In genomic region chr11:98075195-98075808, GRCm38 (mm10) we compare ENCODE assay signal across 8 mouse cellular contexts. TPM values are rescaled to one million over a fixed set of nuclear protein-coding genes. Genes with fewer than 3 reads are reported as not detected.
DNase-seq lines count a peak whose midpoint lies in the region; ATAC-seq lines count a peak whose summit lies in the region.

No protein-coding gene starts in this region.

- peak; percentile 73 for ATAC-seq in hindbrain, embryonic 16.5 days
- peak; percentile 69; the same call in 1 of the 2 replicates for ATAC-seq in megakaryocyte, adult 5-6 weeks (ENCODE audit: poor library complexity, severe bottlenecking)

- H3K27ac ChIP-seq in hindbrain, embryonic 16.5 days (ENCODE audit: low read depth, low read length): no peak overlapping the region

- H3K4me3 ChIP-seq in hindbrain, embryonic 16.5 days (ENCODE audit: low read length): no peak overlapping the region; the same call in 1 of the 2 replicates

- peak overlapping the region; percentile 38 for H3K4me2 ChIP-seq in hindbrain, embryonic 16.5 days (ENCODE audit: low read length)

- H3K27me3 ChIP-seq in hindbrain, embryonic 16.5 days (replicated peaks; ENCODE audit: control insufficient read depth, insufficient read depth, low read length): no peaks in the 10 kb centered on the region

- 17% methylated on average over 13 of the region's 13 CpGs for WGBS in hindbrain, embryonic 16.5 days

- H3K9me3 ChIP-seq in hindbrain, embryonic 16.5 days (ENCODE audit: control insufficient read depth, low read length): no peaks in the 10 kb centered on the region

- H3K36me3 ChIP-seq in hindbrain, embryonic 16.5 days (ENCODE audit: control insufficient read depth, insufficient read depth, low read length): no peaks in the 10 kb centered on the region

- peak overlapping the region; percentile 11; the same call in 1 of the 2 replicates for H3K9ac ChIP-seq in hindbrain, embryonic 16.5 days (ENCODE audit: low read depth, low read length)

- DNase-seq in R1 (ENCODE audit: low read depth, low spot score): peak; percentile 89
- DNase-seq in cerebellum, postnatal 25 days: peak; percentile 96
- DNase-seq in gastrocnemius, adult 18-20 months (ENCODE audit: low spot score): peak; percentile 89
- DNase-seq in layer of hippocampus, postnatal 36 days: peak; percentile 86 to 90
- peak; percentile 90 for DNase-seq in right cerebral cortex, adult 18-20 months
- DNase-seq in urinary bladder, adult 2 months (ENCODE audit: low spot score): peak; percentile 81

- H3K4me1 ChIP-seq in hindbrain, embryonic 16.5 days (ENCODE audit: control insufficient read depth, insufficient read depth, low read depth, low read length): peaks cover 3% of the 10 kb centered on the region

RNA-seq across cellular contexts. Expression of gene Stac2, which starts 22.0 kb away (rescaled TPM):
- total RNA-seq in gastrocnemius, adult 18-20 months (2021): under 1 TPM; 0.14 to 0.16 TPM
- polyA plus RNA-seq in hindbrain, embryonic 16.5 days (2015; fragmentation: Nextera tagmentation; extraction: Ambion mirVana): 7.9 and 9.8 TPM in 2 replicates
- total RNA-seq in layer of hippocampus, postnatal 36 days (2021): 10 to 100 TPM; 46.5 to 56.2 TPM
- 0.09 TPM in 1 of 2 replicates, not detected in the other for total RNA-seq in megakaryocyte, adult 5-6 weeks (2015)
- total RNA-seq in megakaryocyte, adult 5-6 weeks (2017): 0.04 and 0.08 TPM in 2 replicates
- 0.14 and 0.41 TPM in 2 replicates for polyA plus RNA-seq in urinary bladder, adult 2 months (2012; rRNA removed)

RNA-seq across cellular contexts. Expression of gene Rpl19, which starts 48.8 kb away (rescaled TPM):
- total RNA-seq in gastrocnemius, adult 18-20 months (2021): 100 to 1,000 TPM; 457 to 462 TPM
- 578 and 612 TPM in 2 replicates for polyA plus RNA-seq in hindbrain, embryonic 16.5 days (2015; fragmentation: Nextera tagmentation; extraction: Ambion mirVana)
- 100 to 1,000 TPM; 586 to 604 TPM for total RNA-seq in layer of hippocampus, postnatal 36 days (2021)
- total RNA-seq in megakaryocyte, adult 5-6 weeks (2015): 2,687 and 2,729 TPM in 2 replicates
- 1,233 and 1,246 TPM in 2 replicates for total RNA-seq in megakaryocyte, adult 5-6 weeks (2017)
- polyA plus RNA-seq in urinary bladder, adult 2 months (2012; rRNA removed): 1,600 and 1,809 TPM in 2 replicates

RNA-seq across cellular contexts. Expression of gene Cacnb1, which starts 52.5 kb away (rescaled TPM):
- 100 to 1,000 TPM; 167 to 198 TPM for total RNA-seq in gastrocnemius, adult 18-20 months (2021)
- 59.6 and 69.0 TPM in 2 replicates for polyA plus RNA-seq in hindbrain, embryonic 16.5 days (2015; fragmentation: Nextera tagmentation; extraction: Ambion mirVana)
- total RNA-seq in layer of hippocampus, postnatal 36 days (2021): 100 to 1,000 TPM; 135 TPM
- 1.2 and 1.4 TPM in 2 replicates for total RNA-seq in megakaryocyte, adult 5-6 weeks (2015)
- 0.62 and 0.65 TPM in 2 replicates for total RNA-seq in megakaryocyte, adult 5-6 weeks (2017)
- 12.1 and 12.4 TPM in 2 replicates for polyA plus RNA-seq in urinary bladder, adult 2 months (2012; rRNA removed)

Comparison
In these comparisons a context has a peak if more than half of its experiments do, and no peak if none do; other contexts are left out.
1. RNA of gene Stac2, which starts 22.0 kb away (total RNA-seq): 46.5 to 56.2 TPM in layer of hippocampus, postnatal 36 days; 0.14 to 0.16 TPM in gastrocnemius, adult 18-20 months and 0.04 to 0.09 TPM in megakaryocyte, adult 5-6 weeks; every median in the first group is over 10 times any median in the second.
2. RNA of gene Cacnb1, which starts 52.5 kb away (total RNA-seq): 167 to 198 TPM in gastrocnemius, adult 18-20 months and 135 TPM in layer of hippocampus, postnatal 36 days; 0.62 to 1.4 TPM in megakaryocyte, adult 5-6 weeks; every median in the first group is over 10 times any median in the second.
3. Peak in every context shown above with its lines, with median percentiles within 50 percentile points of each other: DNase-seq.